Mouse (Mus musculus): ENCODE results near the gene Gpr34.

The Gpr34 gene

GRCm38 (mm10) chrX:13681748-13682147, 49.9 kb downstream of the Gpr34 start:
- DNase-seq, result no peak

- DNase-seq, result no peak
These were observed 54.7 kb downstream of the Gpr34 start for GRCm38 (mm10) chrX:13686589-13686988.

GRCm38 (mm10) chrX:13688356-13688755, 56.5 kb downstream of the Gpr34 start:
- peak; percentile 9 for DNase-seq
